Mouse (Mus musculus): Measurements from ENCODE around the gene Gpr162. TPM values are rescaled to one million over a fixed set of nuclear protein-coding genes. Genes with fewer than 3 reads are reported as not detected.
"Not testable (repeated sequence)": the region's sequence is repeated elsewhere in the genome, so short reads cannot be mapped to it uniquely, and the experiment has no call there.

The Gpr162 gene
- polyA plus RNA-seq, 1 experiment = 2.4 TPM

GRCm38 (mm10) chr6:124903580-124904151 is 39.9 kb upstream of the Gpr162 start:
- Histone ChIP-seq H3K4me1 (ENCODE audit: control insufficient read depth, insufficient read depth, low read length) (peaks cover 2% of the 10 kb centered on the region), H3K27ac (ENCODE audit: control insufficient read depth, insufficient read depth, low read depth, low read length, poor library complexity) (peak overlapping the region; percentile 11), H3K4me3 (replicated peaks; ENCODE audit: control insufficient read depth, low read depth, low read length) (peak overlapping the region; percentile 67)
- peak; percentile 97 for TF ChIP-seq CTCF (IDR thresholded peaks at IDR 0.05; ENCODE audit: control insufficient read depth, insufficient read depth, low read length)
- no peak for TF ChIP-seq POLR2A (IDR thresholded peaks at IDR 0.05; ENCODE audit: borderline replicate concordance, control insufficient read depth, low read depth, low read length)
- under 1% methylated on average over 23 of the region's 23 CpGs for WGBS

- TF ChIP-seq POLR2A (IDR thresholded peaks at IDR 0.05; ENCODE audit: borderline replicate concordance, control insufficient read depth, low read depth, low read length) = no peak
- no peak for TF ChIP-seq CTCF (IDR thresholded peaks at IDR 0.05; ENCODE audit: control insufficient read depth, insufficient read depth, low read length)
Observed at GRCm38 (mm10) chr6:124901851-124902250, 38.1 kb upstream of the Gpr162 start.

DNA sequence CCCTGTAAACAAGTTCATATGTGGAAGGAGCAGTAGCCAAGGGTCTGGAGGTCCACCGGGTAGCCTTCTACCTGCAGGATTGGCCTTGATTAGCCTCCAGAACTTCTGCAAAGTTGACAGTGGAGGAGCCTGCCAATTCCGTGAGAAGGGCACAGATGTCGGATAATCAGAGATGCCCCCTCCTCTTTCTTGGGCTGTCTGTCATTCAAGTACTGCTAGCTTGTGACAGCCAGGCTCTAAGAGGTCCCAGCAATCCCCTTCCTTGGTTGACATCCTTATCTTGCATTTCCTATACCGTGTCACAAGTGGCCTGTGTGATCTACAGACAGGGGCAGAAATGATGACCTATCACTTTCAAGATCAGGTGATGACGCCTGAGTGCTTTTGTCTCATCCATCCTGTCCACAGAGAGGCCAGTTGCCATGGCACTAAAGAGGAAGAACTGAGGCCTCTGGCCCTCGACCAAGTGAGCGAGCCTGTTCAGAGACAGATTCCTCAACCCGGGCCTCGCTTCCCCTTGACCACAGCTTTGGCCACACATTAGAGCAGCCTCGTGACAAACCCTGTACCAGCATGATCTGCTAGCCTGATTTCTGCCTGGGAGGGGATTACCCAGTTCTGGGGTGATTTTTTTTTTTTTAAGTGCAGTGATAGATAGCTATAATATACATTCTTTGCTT is 37.2 kb upstream of the Gpr162 start:
- 29% methylated on average over 10 of the region's 10 CpGs for WGBS
- H3K27ac ChIP-seq (ENCODE audit: control insufficient read depth, insufficient read depth, low read depth, low read length, poor library complexity) = 0 out of 2 replicates have a peak overlapping the region, but pooled peaks have one; percentile 40
- peaks cover 2% of the 10 kb centered on the region; the same call in 1 of the 2 replicates for H3K4me1 ChIP-seq (ENCODE audit: control insufficient read depth, insufficient read depth, low read length)
- TF ChIP-seq CTCF (IDR thresholded peaks at IDR 0.05; ENCODE audit: control insufficient read depth, insufficient read depth, low read length) (no peak), POLR2A (IDR thresholded peaks at IDR 0.05; ENCODE audit: borderline replicate concordance, control insufficient read depth, low read depth, low read length) (no peak)
- H3K4me3 ChIP-seq (replicated peaks; ENCODE audit: control insufficient read depth, low read depth, low read length) = no peak overlapping the region

More at GRCm38 (mm10) chr6:124901851-124902250, 38.1 kb upstream of the Gpr162 start:
- no peak overlapping the region for H3K4me3 ChIP-seq (replicated peaks; ENCODE audit: control insufficient read depth, low read depth, low read length)
- H3K27ac ChIP-seq (ENCODE audit: control insufficient read depth, insufficient read depth, low read depth, low read length, poor library complexity) = no peak overlapping the region
- peaks cover 2% of the 10 kb centered on the region; the same call in 1 of the 2 replicates for H3K4me1 ChIP-seq (ENCODE audit: control insufficient read depth, insufficient read depth, low read length)

DNA sequence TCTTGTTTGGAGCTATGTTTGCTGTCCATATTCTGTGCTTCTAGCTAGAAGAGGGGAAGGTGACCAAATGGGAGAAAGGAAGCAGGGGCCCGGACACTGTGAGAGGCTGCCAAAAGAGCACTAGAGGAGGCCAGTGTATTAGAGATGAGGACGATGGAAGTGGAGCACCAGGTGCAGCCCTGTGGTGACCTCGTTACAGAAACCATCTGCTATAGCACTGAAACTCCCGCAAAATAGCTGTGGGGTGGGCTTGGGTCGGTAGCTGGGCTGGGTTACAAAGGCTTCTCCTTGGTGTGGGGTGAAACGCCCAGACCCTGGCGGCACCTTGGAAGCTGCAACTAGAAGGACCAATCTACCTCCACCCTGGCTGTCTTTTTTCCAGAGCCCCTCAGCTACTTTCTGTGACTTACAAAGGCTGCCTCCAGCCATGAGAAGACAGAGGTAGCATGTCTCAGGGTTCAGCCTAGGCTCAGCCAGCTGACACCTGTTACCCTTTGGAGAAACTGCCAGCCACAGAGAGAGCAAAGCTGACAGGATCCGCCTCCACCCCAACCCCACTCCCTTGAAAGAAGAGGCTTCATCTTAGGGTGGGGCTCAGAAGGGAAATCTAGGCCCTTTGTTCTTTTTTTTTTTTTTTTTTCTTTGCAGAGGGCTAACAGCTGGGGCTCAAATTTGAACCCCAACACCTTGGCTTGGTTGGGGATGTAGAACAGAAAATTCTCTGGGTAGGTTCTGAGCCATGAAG is 36.4 kb upstream of the Gpr162 start:
- H3K27ac ChIP-seq (ENCODE audit: control insufficient read depth, insufficient read depth, low read depth, low read length, poor library complexity) = no peak overlapping the region

GRCm38 (mm10) chr6:124898359-124898758 is 34.6 kb upstream of the Gpr162 start:
- peaks cover 2% of the 10 kb centered on the region; the same call in 1 of the 2 replicates for H3K4me1 ChIP-seq (ENCODE audit: control insufficient read depth, insufficient read depth, low read length)
- peak overlapping the region; percentile 14; the same call in 1 of the 2 replicates for H3K27ac ChIP-seq (ENCODE audit: control insufficient read depth, insufficient read depth, low read depth, low read length, poor library complexity)
- under 1% methylated on average over 3 of the region's 3 CpGs for WGBS

More for the DNA sequence above, 36.4 kb upstream of the Gpr162 start:
- TF ChIP-seq POLR2A (IDR thresholded peaks at IDR 0.05; ENCODE audit: borderline replicate concordance, control insufficient read depth, low read depth, low read length) (no peak), CTCF (IDR thresholded peaks at IDR 0.05; ENCODE audit: control insufficient read depth, insufficient read depth, low read length) (no peak)
- Histone ChIP-seq H3K4me3 (replicated peaks; ENCODE audit: control insufficient read depth, low read depth, low read length) (no peak overlapping the region), H3K4me1 (ENCODE audit: control insufficient read depth, insufficient read depth, low read length) (peaks cover 2% of the 10 kb centered on the region; the same call in 1 of the 2 replicates)
- 66% methylated on average over 8 of the region's 8 CpGs for WGBS

DNA sequence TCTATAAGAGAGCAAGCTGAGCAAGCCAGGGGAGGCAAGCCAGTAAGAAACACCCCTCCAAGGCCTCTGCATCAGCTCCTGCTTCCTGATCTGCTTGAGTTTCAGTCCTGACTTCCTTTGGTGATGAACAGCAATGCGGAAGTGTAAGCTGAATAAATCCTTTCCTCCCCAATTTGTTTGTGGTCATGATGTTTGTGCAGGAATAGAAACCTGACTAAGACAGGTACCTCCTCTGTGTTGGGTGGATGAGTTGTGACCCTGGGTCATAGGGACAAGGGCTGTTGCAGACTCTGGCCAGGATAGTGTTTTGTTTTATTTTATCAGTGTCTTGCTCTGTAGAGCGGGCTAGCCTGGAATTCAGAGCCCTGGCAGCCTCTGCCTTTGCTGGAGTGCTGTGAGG is 30.3 kb upstream of the Gpr162 start:
- not testable (repeated sequence) for H3K27ac ChIP-seq (ENCODE audit: control insufficient read depth, insufficient read depth, low read depth, low read length, poor library complexity); H3K4me3 ChIP-seq (replicated peaks; ENCODE audit: control insufficient read depth, low read depth, low read length); H3K4me1 ChIP-seq (ENCODE audit: control insufficient read depth, insufficient read depth, low read length)
- 77% methylated on average over 2 of the region's 2 CpGs for WGBS

More at GRCm38 (mm10) chr6:124898359-124898758, 34.6 kb upstream of the Gpr162 start:
- TF ChIP-seq CTCF (IDR thresholded peaks at IDR 0.05; ENCODE audit: control insufficient read depth, insufficient read depth, low read length) = no peak
- TF ChIP-seq POLR2A (IDR thresholded peaks at IDR 0.05; ENCODE audit: borderline replicate concordance, control insufficient read depth, low read depth, low read length) = no peak
- no peak overlapping the region for H3K4me3 ChIP-seq (replicated peaks; ENCODE audit: control insufficient read depth, low read depth, low read length)

GRCm38 (mm10) chr6:124890997-124891396 is 27.2 kb upstream of the Gpr162 start:
- Histone ChIP-seq H3K4me1 (ENCODE audit: control insufficient read depth, insufficient read depth, low read length) (no peaks in the 10 kb centered on the region), H3K4me3 (replicated peaks; ENCODE audit: control insufficient read depth, low read depth, low read length) (no peak overlapping the region), H3K27ac (ENCODE audit: control insufficient read depth, insufficient read depth, low read depth, low read length, poor library complexity) (no peak overlapping the region)
- TF ChIP-seq CTCF (IDR thresholded peaks at IDR 0.05; ENCODE audit: control insufficient read depth, insufficient read depth, low read length) (no peak), POLR2A (IDR thresholded peaks at IDR 0.05; ENCODE audit: borderline replicate concordance, control insufficient read depth, low read depth, low read length) (no peak)
- 50% methylated on average over 6 of the region's 6 CpGs for WGBS

GRCm38 (mm10) chr6:124888555-124889125 is 24.9 kb upstream of the Gpr162 start:
- Histone ChIP-seq H3K4me1 (ENCODE audit: control insufficient read depth, insufficient read depth, low read length) (no peaks in the 10 kb centered on the region), H3K4me3 (replicated peaks; ENCODE audit: control insufficient read depth, low read depth, low read length) (no peak overlapping the region), H3K27ac (ENCODE audit: control insufficient read depth, insufficient read depth, low read depth, low read length, poor library complexity) (no peak overlapping the region)
- TF ChIP-seq POLR2A (IDR thresholded peaks at IDR 0.05; ENCODE audit: borderline replicate concordance, control insufficient read depth, low read depth, low read length) (no peak), CTCF (IDR thresholded peaks at IDR 0.05; ENCODE audit: control insufficient read depth, insufficient read depth, low read length) (no peak)
- 76% methylated on average over 6 of the region's 6 CpGs for WGBS

Data from bone marrow, adult 2 months (tissue).